Mouse (Mus musculus): ENCODE data around the gene Kcnma1. TPM values are rescaled to one million over a fixed set of nuclear protein-coding genes. Genes with fewer than 3 reads are reported as not detected.

Kcnma1 gene
- polyA plus RNA-seq, 1 experiment = 75.1 TPM

- TF ChIP-seq CTCF (IDR thresholded peaks at IDR 0.05; ENCODE audit: insufficient read depth, low read depth, low read length) = no peak
- TF ChIP-seq POLR2A (IDR thresholded peaks at IDR 0.05; ENCODE audit: insufficient read depth, low read depth, low read length) = no peak
- Histone ChIP-seq H3K27ac (ENCODE audit: insufficient read depth, low read depth, low read length) (no peak overlapping the region), H3K4me3 (ENCODE audit: insufficient read depth, low read depth, low read length) (no peak overlapping the region), H3K4me1 (ENCODE audit: control insufficient read depth, insufficient read depth, low read length) (no peaks in the 10 kb centered on the region)
- WGBS = 73% methylated on average over 2 of the region's 2 CpGs
Observed at GRCm38 (mm10) chr14:23555647-23556046, 458.6 kb downstream of the Kcnma1 start.

GRCm38 (mm10) chr14:23552252-23552974, 461.9 kb downstream of the Kcnma1 start:
- no peak overlapping the region for H3K4me3 ChIP-seq (ENCODE audit: insufficient read depth, low read depth, low read length)
- no peak overlapping the region for H3K27ac ChIP-seq (ENCODE audit: insufficient read depth, low read depth, low read length)
- H3K4me1 ChIP-seq (ENCODE audit: control insufficient read depth, insufficient read depth, low read length) = no peaks in the 10 kb centered on the region
- WGBS = 59% methylated on average over 5 of the region's 5 CpGs
- TF ChIP-seq POLR2A (IDR thresholded peaks at IDR 0.05; ENCODE audit: insufficient read depth, low read depth, low read length) = no peak
- TF ChIP-seq CTCF (IDR thresholded peaks at IDR 0.05; ENCODE audit: insufficient read depth, low read depth, low read length) = no peak

DNA sequence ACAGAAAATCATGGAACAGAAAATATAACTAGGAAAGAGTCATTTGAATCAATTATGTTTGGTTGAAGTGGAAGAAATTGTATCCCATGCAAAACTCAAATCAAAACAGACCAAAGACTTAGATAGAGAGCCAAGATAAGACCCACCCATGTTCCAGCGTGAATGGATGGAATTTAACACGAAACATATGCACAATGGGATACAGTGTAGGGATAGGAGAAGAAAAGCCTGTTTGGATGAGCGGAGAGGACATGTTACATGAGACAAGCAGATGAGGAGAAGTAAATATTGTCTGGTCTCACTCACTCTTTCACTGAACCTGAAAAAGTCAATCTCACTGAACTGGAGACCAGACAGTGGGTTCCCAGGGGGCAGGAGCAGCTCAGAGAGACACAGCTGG, 463.8 kb downstream of the Kcnma1 start:
- TF ChIP-seq CTCF (IDR thresholded peaks at IDR 0.05; ENCODE audit: insufficient read depth, low read depth, low read length) (no peak), POLR2A (IDR thresholded peaks at IDR 0.05; ENCODE audit: insufficient read depth, low read depth, low read length) (no peak)

GRCm38 (mm10) chr14:23542131-23542530, 472.2 kb downstream of the Kcnma1 start:
- Histone ChIP-seq H3K27ac (ENCODE audit: insufficient read depth, low read depth, low read length) (no peak overlapping the region), H3K4me1 (ENCODE audit: control insufficient read depth, insufficient read depth, low read length) (no peaks in the 10 kb centered on the region), H3K4me3 (ENCODE audit: insufficient read depth, low read depth, low read length) (no peak overlapping the region)
- 94% methylated on average over 6 of the region's 6 CpGs for WGBS
- TF ChIP-seq POLR2A (IDR thresholded peaks at IDR 0.05; ENCODE audit: insufficient read depth, low read depth, low read length) (no peak), CTCF (IDR thresholded peaks at IDR 0.05; ENCODE audit: insufficient read depth, low read depth, low read length) (no peak)

More for the DNA sequence above, 463.8 kb downstream of the Kcnma1 start:
- H3K4me1 ChIP-seq (ENCODE audit: control insufficient read depth, insufficient read depth, low read length) = no peaks in the 10 kb centered on the region
- H3K4me3 ChIP-seq (ENCODE audit: insufficient read depth, low read depth, low read length) = no peak overlapping the region
- 89% methylated on average over 3 of the region's 3 CpGs for WGBS
- no peak overlapping the region for H3K27ac ChIP-seq (ENCODE audit: insufficient read depth, low read depth, low read length)

DNA sequence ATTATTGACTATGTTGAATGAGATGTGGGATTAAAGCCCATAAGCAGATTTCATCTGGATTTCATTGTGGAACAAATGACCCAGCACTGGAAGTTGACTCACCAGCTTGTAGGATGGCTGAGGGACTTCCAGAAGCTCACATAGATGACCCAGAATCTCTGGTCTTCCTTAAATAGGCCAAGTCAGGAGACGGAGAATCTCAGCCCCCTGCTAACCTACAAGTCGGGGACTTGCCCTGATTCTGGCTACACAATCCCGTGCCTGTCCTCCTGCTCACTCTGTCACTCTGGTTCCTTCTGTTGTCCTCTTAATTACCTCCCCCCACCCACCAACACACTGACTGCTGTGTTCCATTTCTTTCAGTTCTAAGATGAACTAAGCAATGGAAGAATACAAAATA, 474.7 kb downstream of the Kcnma1 start:
- no peak overlapping the region for H3K27ac ChIP-seq (ENCODE audit: insufficient read depth, low read depth, low read length)
- no peaks in the 10 kb centered on the region for H3K4me1 ChIP-seq (ENCODE audit: control insufficient read depth, insufficient read depth, low read length)
- TF ChIP-seq POLR2A (IDR thresholded peaks at IDR 0.05; ENCODE audit: insufficient read depth, low read depth, low read length) (no peak), CTCF (IDR thresholded peaks at IDR 0.05; ENCODE audit: insufficient read depth, low read depth, low read length) (no peak)
- WGBS = 85% methylated on average over 3 of the region's 3 CpGs
- H3K4me3 ChIP-seq (ENCODE audit: insufficient read depth, low read depth, low read length) = no peak overlapping the region

- WGBS = 94% methylated on average over 3 of the region's 3 CpGs
- H3K4me3 ChIP-seq (ENCODE audit: insufficient read depth, low read depth, low read length) = no peak overlapping the region
- H3K4me1 ChIP-seq (ENCODE audit: control insufficient read depth, insufficient read depth, low read length) = peaks cover 4% of the 10 kb centered on the region; the same call in 1 of the 2 replicates
- H3K27ac ChIP-seq (ENCODE audit: insufficient read depth, low read depth, low read length) = no peak overlapping the region
- no peak for TF ChIP-seq CTCF (IDR thresholded peaks at IDR 0.05; ENCODE audit: insufficient read depth, low read depth, low read length)
Observed at GRCm38 (mm10) chr14:23533346-23533745, 480.9 kb downstream of the Kcnma1 start.

DNA sequence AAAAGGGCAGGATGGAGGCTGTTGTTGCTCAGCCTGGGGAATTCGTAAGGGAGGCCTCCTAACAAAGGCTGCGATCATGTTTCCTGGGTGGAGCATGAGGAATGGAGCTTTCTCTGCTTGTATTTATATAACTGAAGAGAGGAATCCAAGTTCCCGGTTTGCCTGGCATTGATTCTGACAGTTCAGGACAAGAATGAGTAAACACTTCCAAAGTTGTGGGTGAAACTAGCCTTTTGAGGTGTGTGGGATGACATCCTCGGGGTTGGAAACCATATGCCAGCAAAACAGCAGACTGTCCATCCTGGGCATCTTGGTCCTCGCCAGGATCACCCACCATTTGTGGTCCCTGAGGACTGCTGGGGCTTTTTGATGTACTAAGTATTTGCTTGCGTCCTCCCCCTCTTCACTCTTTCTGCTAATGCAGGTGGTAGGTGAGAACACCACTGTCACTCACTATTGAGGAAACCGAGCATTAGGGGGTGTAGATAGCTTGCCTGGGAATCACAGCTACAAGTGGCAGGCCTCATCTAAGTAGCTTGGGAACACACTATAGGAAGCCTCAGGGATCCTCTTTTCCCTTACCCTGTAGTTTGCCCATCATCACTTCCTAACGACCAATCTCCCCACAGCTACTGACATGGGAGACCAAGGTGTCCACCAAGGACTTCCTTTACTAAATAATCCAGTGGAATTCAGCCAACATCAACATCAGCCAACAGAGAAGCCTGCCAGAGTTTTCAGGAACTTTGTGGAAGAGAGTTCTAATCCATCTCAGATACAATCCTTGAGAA, 482.4 kb downstream of the Kcnma1 start:
- TF ChIP-seq POLR2A (IDR thresholded peaks at IDR 0.05; ENCODE audit: insufficient read depth, low read depth, low read length) (no peak), CTCF (IDR thresholded peaks at IDR 0.05; ENCODE audit: insufficient read depth, low read depth, low read length) (no peak)
- 79% methylated on average over 8 of the region's 8 CpGs for WGBS

GRCm38 (mm10) chr14:23529720-23530119, 484.6 kb downstream of the Kcnma1 start:
- WGBS = 7% methylated on average over 4 of the region's 4 CpGs
- H3K27ac ChIP-seq (ENCODE audit: insufficient read depth, low read depth, low read length) = no peak overlapping the region
- H3K4me1 ChIP-seq (ENCODE audit: control insufficient read depth, insufficient read depth, low read length) = peaks cover 4% of the 10 kb centered on the region; the same call in 1 of the 2 replicates
- TF ChIP-seq POLR2A (IDR thresholded peaks at IDR 0.05; ENCODE audit: insufficient read depth, low read depth, low read length) (no peak), CTCF (IDR thresholded peaks at IDR 0.05; ENCODE audit: insufficient read depth, low read depth, low read length) (no peak)
- no peak overlapping the region for H3K4me3 ChIP-seq (ENCODE audit: insufficient read depth, low read depth, low read length)

More for the DNA sequence above, 482.4 kb downstream of the Kcnma1 start:
- Histone ChIP-seq H3K27ac (ENCODE audit: insufficient read depth, low read depth, low read length) (no peak overlapping the region), H3K4me3 (ENCODE audit: insufficient read depth, low read depth, low read length) (no peak overlapping the region), H3K4me1 (ENCODE audit: control insufficient read depth, insufficient read depth, low read length) (peaks cover 4% of the 10 kb centered on the region; the same call in 1 of the 2 replicates)

DNA sequence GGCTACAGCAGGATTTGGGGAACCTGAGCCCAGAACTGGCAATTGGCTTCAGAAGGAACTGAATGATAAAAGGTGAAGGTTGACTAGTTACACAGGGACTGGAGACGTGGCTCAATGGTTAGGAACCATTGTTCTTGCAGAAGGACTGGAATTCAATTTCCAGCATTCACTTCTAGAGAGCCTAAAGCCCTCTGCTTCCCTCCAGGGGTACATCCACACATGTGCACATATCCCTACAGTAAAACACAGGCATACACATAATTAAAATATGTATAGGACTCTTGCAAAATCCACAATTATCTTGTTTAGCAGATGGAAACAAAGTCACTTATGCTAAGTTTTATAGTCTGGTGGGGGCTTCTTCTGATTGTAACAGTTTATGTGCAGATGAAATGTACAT, 485.1 kb downstream of the Kcnma1 start:
- Histone ChIP-seq H3K27ac (ENCODE audit: insufficient read depth, low read depth, low read length) (no peak overlapping the region), H3K4me1 (ENCODE audit: control insufficient read depth, insufficient read depth, low read length) (peaks cover 4% of the 10 kb centered on the region; the same call in 1 of the 2 replicates), H3K4me3 (ENCODE audit: insufficient read depth, low read depth, low read length) (no peak overlapping the region)
- 60% methylated on average over 1 of the region's 1 CpGs for WGBS
- TF ChIP-seq POLR2A (IDR thresholded peaks at IDR 0.05; ENCODE audit: insufficient read depth, low read depth, low read length) (no peak), CTCF (IDR thresholded peaks at IDR 0.05; ENCODE audit: insufficient read depth, low read depth, low read length) (no peak)

Measured in olfactory bulb, adult 2 months (tissue).